Mouse (Mus musculus) lung, adult 2 months (tissue): ENCODE measurements around the gene Capn2.

ENCODE experiments used
- CTCF ChIP-seq: fragments of 200-500 bp; IDR thresholded peaks from 2 replicates; pipeline ENCODE4 v1.5.1; 2011; ENCODE audit warnings: mild to moderate bottlenecking, low read length, control low read depth; ENCODE audit not compliant: insufficient read depth
- POLR2A ChIP-seq: fragments of 200-500 bp; IDR thresholded peaks from 2 replicates; pipeline ENCODE4 v1.6.1; 2011; ENCODE audit warnings: low read depth, mild to moderate bottlenecking, control low read depth, low read length, borderline replicate concordance; ENCODE audit errors: extremely low read depth

DNA sequence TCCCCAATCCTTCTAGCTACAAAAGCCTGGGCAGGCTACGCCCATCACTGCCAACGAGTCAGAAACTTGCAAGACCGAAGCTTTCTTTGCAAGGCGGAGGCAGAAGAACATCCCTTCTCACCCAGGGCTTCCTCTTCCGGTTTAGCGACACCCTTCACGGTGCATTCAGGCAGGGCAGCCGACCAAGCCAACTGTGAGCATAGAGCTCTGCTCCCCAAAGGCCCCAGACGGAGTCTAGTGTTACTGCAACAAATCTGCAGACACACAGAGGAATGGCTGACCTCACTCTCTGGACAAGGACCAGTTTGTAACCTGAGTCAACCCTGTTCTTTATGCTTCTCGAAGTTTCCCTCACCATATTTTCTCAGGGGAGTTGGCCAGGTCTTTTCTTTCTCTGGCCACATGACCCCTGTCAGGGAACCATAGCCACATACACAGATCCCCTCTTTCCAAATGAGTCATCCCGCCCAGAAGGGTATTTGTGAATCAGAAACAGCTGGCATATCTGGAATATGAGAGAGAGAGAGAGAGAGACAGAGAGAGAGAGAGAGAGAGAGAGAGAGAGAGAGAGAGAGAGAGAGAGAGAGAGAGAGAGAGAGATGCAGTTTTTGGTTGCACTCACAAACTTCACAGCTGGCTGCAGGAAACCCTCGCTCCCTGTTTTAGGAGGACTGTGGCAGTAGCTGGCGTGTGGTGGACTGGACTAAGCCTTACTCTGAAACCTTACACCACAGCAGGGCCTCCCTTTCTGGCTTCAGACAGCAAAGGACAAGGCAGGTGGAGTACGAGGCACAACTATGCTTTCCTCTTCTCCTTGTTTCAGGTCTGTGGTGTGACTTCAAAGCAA, 2.9 kb upstream of the Capn2 start:
- peak; percentile 55; the same call in 1 of the 2 replicates for TF ChIP-seq POLR2A
- no peak for TF ChIP-seq CTCF
